Mouse (Mus musculus): ENCODE measurements around the gene Rac2. TPM values are rescaled to one million over a fixed set of nuclear protein-coding genes. Genes with fewer than 3 reads are reported as not detected.

The Rac2 gene
- total and polyA plus RNA-seq, 3 experiments = 160 to 942 (median 453) TPM

GRCm38 (mm10) chr15:78563344-78563743 is 9.2 kb downstream of the Rac2 start:
- peaks cover 11% of the 10 kb centered on the region for H3K79me2 ChIP-seq (replicated peaks; ENCODE audit: control insufficient read depth, extremely low read depth, insufficient read depth, poor library complexity, severe bottlenecking)
- DNase-seq (ENCODE audit: extremely low read depth) = no peak
- H3K4me1 ChIP-seq (ENCODE audit: control insufficient read depth in 1 of 2, insufficient read depth in 2 of 2) = peaks cover 50 to 97% of the 10 kb centered on the region in 2 experiments
- no peak for TF ChIP-seq MEF2A (IDR thresholded peaks at IDR 0.05; ENCODE audit: borderline replicate concordance, low read depth, low read length)
- TF ChIP-seq TCF12 (IDR thresholded peaks at IDR 0.05; ENCODE audit: low read depth, low read length) = no peak
- no peak for TF ChIP-seq KAT2A (IDR thresholded peaks at IDR 0.05; ENCODE audit: insufficient replicate concordance, low read length)
- no peak for TF ChIP-seq ETS1 (conservative IDR thresholded peaks at IDR 0.05; ENCODE audit: low read depth, low read length)
- no peak for TF ChIP-seq RCOR1 (conservative IDR thresholded peaks at IDR 0.05; ENCODE audit: low read depth, low read length)
- no peak for TF ChIP-seq CHD2 (IDR thresholded peaks at IDR 0.05; ENCODE audit: low read length)
- no peak for TF ChIP-seq NELFE (IDR thresholded peaks at IDR 0.05; ENCODE audit: low read depth, low read length)
- TF ChIP-seq RAD21 (IDR thresholded peaks at IDR 0.05; ENCODE audit: low read depth, low read length) = no peak
- no peak for TF ChIP-seq POLR2A (IDR thresholded peaks at IDR 0.05; ENCODE audit: low read depth, low read length)
- TF ChIP-seq ZKSCAN1 (IDR thresholded peaks at IDR 0.05; ENCODE audit: borderline replicate concordance, low read depth, low read length) = no peak
- TF ChIP-seq HCFC1 (IDR thresholded peaks at IDR 0.05; ENCODE audit: low read depth, low read length) = no peak
- TF ChIP-seq POLR2AphosphoS2 (IDR thresholded peaks at IDR 0.05; ENCODE audit: low read depth, low read length) = no peak
- TF ChIP-seq GABPA (IDR thresholded peaks at IDR 0.05; ENCODE audit: insufficient replicate concordance, low read depth, low read length) = no peak
- TF ChIP-seq UBTF (IDR thresholded peaks at IDR 0.05; ENCODE audit: low read depth, low read length) = no peak
- no peaks in the 10 kb centered on the region for H3K27me3 ChIP-seq (replicated peaks)
- H3K27ac ChIP-seq (ENCODE audit: insufficient read depth, low read depth) = peak overlapping the region; percentile 95
- peak overlapping the region; percentile 60; the same call in 1 of the 2 replicates for H3K4me2 ChIP-seq (ENCODE audit: insufficient read depth, low read depth, poor library complexity, severe bottlenecking)
- in situ Hi-C loops (cut with MboI; ENCODE audit: low pct_ligation_motif_present, low pct_unique_long_range_greater_than_20kb, low sequenced_read_pairs) (no loop called here), dilution Hi-C loops (cut with MboI; ENCODE audit: extremely low pct_ligation_motif_present, extremely low pct_unique_long_range_greater_than_20kb, low sequenced_read_pairs) (no loop called here)
- no peak overlapping the region for H3K9ac ChIP-seq (ENCODE audit: insufficient read depth, low read depth)
- H3K36me3 ChIP-seq (replicated peaks in 1 of 2; ENCODE audit: control insufficient read depth in 1 of 2, insufficient read depth in 1 of 2, low read length in 1 of 2) = peaks cover 74 to 82% of the 10 kb centered on the region in 2 experiments
- H3K4me3 ChIP-seq (replicated peaks in 1 of 3; ENCODE audit: low read depth in 2 of 3, low read length in 2 of 3, poor library complexity in 1 of 3) = peak overlapping the region in 1 of 3 experiments; percentile 65
- no peaks in the 10 kb centered on the region for H3K9me3 ChIP-seq (replicated peaks; ENCODE audit: low read length)

GRCm38 (mm10) chr15:78559141-78559979 is 13.2 kb downstream of the Rac2 start:
- Histone ChIP-seq H3K9ac (ENCODE audit: insufficient read depth, low read depth) (no peak overlapping the region), H3K4me3 (replicated peaks in 1 of 3; ENCODE audit: low read depth in 2 of 3, low read length in 2 of 3, poor library complexity in 1 of 3) (no peak overlapping the region), H3K9me3 (replicated peaks; ENCODE audit: low read length) (no peaks in the 10 kb centered on the region), H3K27ac (ENCODE audit: insufficient read depth, low read depth) (no peak overlapping the region), H3K4me2 (ENCODE audit: insufficient read depth, low read depth, poor library complexity, severe bottlenecking) (no peak overlapping the region), H3K79me2 (replicated peaks; ENCODE audit: control insufficient read depth, extremely low read depth, insufficient read depth, poor library complexity, severe bottlenecking) (no peaks in the 10 kb centered on the region; the same call in 1 of the 2 replicates), H3K4me1 (ENCODE audit: control insufficient read depth in 1 of 2, insufficient read depth in 2 of 2) (peaks cover 19 to 76% of the 10 kb centered on the region in 2 experiments), H3K36me3 (replicated peaks in 1 of 2; ENCODE audit: control insufficient read depth in 1 of 2, insufficient read depth in 1 of 2, low read length in 1 of 2) (peaks cover 38 to 43% of the 10 kb centered on the region in 2 experiments), H3K27me3 (replicated peaks) (no peaks in the 10 kb centered on the region)
- dilution Hi-C loops (cut with MboI; ENCODE audit: extremely low pct_ligation_motif_present, extremely low pct_unique_long_range_greater_than_20kb, low sequenced_read_pairs) = no loop called here
- no peak for DNase-seq (ENCODE audit: extremely low read depth)
- TF ChIP-seq POLR2A (IDR thresholded peaks at IDR 0.05; ENCODE audit: low read depth, low read length) (peak; percentile 18), MAFK (IDR thresholded peaks at IDR 0.05; ENCODE audit: insufficient replicate concordance, low read length) (no peak), NELFE (IDR thresholded peaks at IDR 0.05; ENCODE audit: low read depth, low read length) (no peak), RAD21 (IDR thresholded peaks at IDR 0.05; ENCODE audit: low read depth, low read length) (no peak), CHD1 (IDR thresholded peaks at IDR 0.05; ENCODE audit: low read depth, low read length) (no peak), POLR2AphosphoS2 (IDR thresholded peaks at IDR 0.05; ENCODE audit: low read depth, low read length) (no peak), CHD2 (IDR thresholded peaks at IDR 0.05; ENCODE audit: low read length) (no peak; the same call in 1 of the 2 replicates)
- in situ Hi-C loops (cut with MboI; ENCODE audit: low pct_ligation_motif_present, low pct_unique_long_range_greater_than_20kb, low sequenced_read_pairs) = no loop called here

Measured in CH12.LX (cell line).